Mouse (Mus musculus) lung, adult 2 months (tissue): ENCODE results near the gene Cdc42.

ENCODE experiments used
- CTCF ChIP-seq: fragments of 200-500 bp; IDR thresholded peaks from 2 replicates; pipeline ENCODE4 v1.5.1; 2011; ENCODE audit warnings: mild to moderate bottlenecking, low read length, control low read depth; ENCODE audit not compliant: insufficient read depth
- POLR2A ChIP-seq: fragments of 200-500 bp; IDR thresholded peaks from 2 replicates; pipeline ENCODE4 v1.6.1; 2011; ENCODE audit warnings: low read depth, mild to moderate bottlenecking, control low read depth, low read length, borderline replicate concordance; ENCODE audit errors: extremely low read depth

DNA sequence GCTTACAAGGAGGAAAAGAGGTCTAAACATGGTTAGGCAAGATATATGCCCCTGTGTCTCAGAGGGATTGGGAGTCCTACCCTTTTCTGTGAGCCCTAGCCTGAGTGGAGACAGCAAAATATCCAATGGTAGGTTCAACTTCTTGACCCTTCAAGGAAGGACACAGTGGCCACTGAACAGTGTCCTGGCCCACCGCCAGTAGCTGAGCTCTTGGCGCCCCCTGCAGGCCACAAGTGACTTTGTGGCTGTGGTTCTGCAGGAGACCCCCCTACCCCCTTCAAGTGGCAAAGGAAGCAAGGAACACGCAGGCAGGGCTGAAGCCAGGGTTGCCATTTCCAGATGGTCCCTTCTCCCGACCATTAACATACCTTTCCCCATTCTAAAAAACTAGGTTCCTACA, 69.7 kb downstream of the Cdc42 start:
- TF ChIP-seq CTCF, result peak; percentile 73
- no peak for TF ChIP-seq POLR2A
